Mouse (Mus musculus) forebrain, embryonic 16.5 days (tissue): ENCODE measurements around the gene Gm5662. TPM values are rescaled to one million over a fixed set of nuclear protein-coding genes. Genes with fewer than 3 reads are reported as not detected.
"Not testable (repeated sequence)": the region's sequence is repeated elsewhere in the genome, so short reads cannot be mapped to it uniquely, and the experiment has no call there.

Source experiments
- ATAC-seq: fragments of 200-750 bp; cut with Nextera tagmentation; 2 replicates; pipeline ENCODE4 v1.8.0; 2017; ENCODE audit warnings: mild to moderate bottlenecking, moderate library complexity
- H3K27ac ChIP-seq: fragments of 300-500 bp; sonication (generic); 2 replicates; pipeline ENCODE4 v1.5.1; 2014; ENCODE audit warnings: low read length, control low read depth
- H3K27me3 ChIP-seq: fragments of 300-500 bp; sonication (generic); replicated peaks from 2 replicates; pipeline ENCODE4 v1.6.1; 2014; ENCODE audit warnings: low read length; ENCODE audit not compliant: control insufficient read depth, insufficient read depth
- H3K36me3 ChIP-seq: fragments of 300-500 bp; sonication (generic); 2 replicates; pipeline ENCODE4 v1.6.1; 2014; ENCODE audit not compliant: control insufficient read depth, insufficient read depth
- H3K4me1 ChIP-seq: fragments of 300-500 bp; sonication (generic); replicated peaks from 2 replicates; pipeline ENCODE4 v1.6.1; 2014; ENCODE audit warnings: low read length; ENCODE audit not compliant: control insufficient read depth, insufficient read depth
- H3K4me2 ChIP-seq: fragments of 300-500 bp; sonication (generic); 2 replicates; pipeline ENCODE4 v1.6.1; 2014; ENCODE audit warnings: mild to moderate bottlenecking, low read length, control low read depth
- H3K4me3 ChIP-seq: fragments of 300-500 bp; sonication (generic); replicated peaks from 2 replicates; pipeline ENCODE4 v1.5.1; 2014; ENCODE audit warnings: mild to moderate bottlenecking, low read length, control low read depth
- H3K9ac ChIP-seq: fragments of 300-500 bp; sonication (generic); replicated peaks from 2 replicates; pipeline ENCODE4 v1.6.1; 2014; ENCODE audit warnings: low read depth, low read length, control low read depth
- H3K9me3 ChIP-seq: fragments of 300-500 bp; sonication (generic); 2 replicates; pipeline ENCODE4 v1.6.1; 2016; ENCODE audit warnings: low read length; ENCODE audit not compliant: control insufficient read depth
- WGBS: fragments of 180-500 bp; shearing (Covaris S2); extraction: QIAGEN DNeasy Blood & Tissue Kit; methylation state at CpG from one replicate; pipeline ENCODE4 v1.1.7; 2014; 5-methylcytosine and 5-hydroxymethylcytosine counted together
- polyA plus RNA-seq: library from polyadenylated mRNA; unstranded; fragments of >200 nt; fragmentation: Nextera tagmentation; extraction: Ambion mirVana; gene quantifications from 2 replicates; pipeline ENCODE4 v1.2.1, GENCODE M21; 2015

Gm5662 gene
- polyA plus RNA-seq: not detected in 2 replicates

- H3K9me3 ChIP-seq, H3K27me3 ChIP-seq, H3K4me2 ChIP-seq, H3K4me1 ChIP-seq, ATAC-seq, H3K9ac ChIP-seq, H3K27ac ChIP-seq, H3K4me3 ChIP-seq, H3K36me3 ChIP-seq: not testable (repeated sequence)
- WGBS: 87% methylated on average over 5 of the region's 5 CpGs
These were observed at the start of gene Gm5662 for GRCm38 (mm10) chr12:88274400-88274799. Gene Gm5662, minus strand, starts transcription at chr12:88274500.

DNA sequence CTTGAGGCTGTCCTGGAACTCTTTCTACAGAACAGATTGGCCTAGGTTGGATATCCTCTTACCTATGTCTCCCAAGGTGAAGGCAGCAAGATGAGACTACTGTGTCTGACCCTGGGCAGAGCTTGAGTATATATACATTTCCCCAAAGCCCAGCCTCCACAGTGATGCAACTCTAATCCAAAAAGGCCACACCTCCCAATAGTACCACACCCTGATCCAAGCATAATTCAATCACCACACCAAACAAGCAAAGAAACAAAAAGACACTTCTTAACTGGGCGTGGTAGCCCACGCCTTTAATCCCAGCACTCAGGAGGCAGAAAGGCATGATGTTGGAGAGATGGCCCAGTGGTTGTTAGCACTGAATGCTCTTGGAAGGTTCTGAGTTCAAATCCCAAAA, 49.6 kb upstream of the Gm5662 start, which contains the start of gene Gm5039:
Gene Gm5039, minus strand, starts transcription at position 101 of the 400 bp plus-strand sequence.
- H3K4me1 ChIP-seq, H3K27ac ChIP-seq, H3K9me3 ChIP-seq, H3K9ac ChIP-seq, H3K36me3 ChIP-seq, H3K4me3 ChIP-seq, H3K27me3 ChIP-seq, H3K4me2 ChIP-seq, ATAC-seq: not testable (repeated sequence)
- 89% methylated on average over 2 of the region's 2 CpGs for WGBS

DNA sequence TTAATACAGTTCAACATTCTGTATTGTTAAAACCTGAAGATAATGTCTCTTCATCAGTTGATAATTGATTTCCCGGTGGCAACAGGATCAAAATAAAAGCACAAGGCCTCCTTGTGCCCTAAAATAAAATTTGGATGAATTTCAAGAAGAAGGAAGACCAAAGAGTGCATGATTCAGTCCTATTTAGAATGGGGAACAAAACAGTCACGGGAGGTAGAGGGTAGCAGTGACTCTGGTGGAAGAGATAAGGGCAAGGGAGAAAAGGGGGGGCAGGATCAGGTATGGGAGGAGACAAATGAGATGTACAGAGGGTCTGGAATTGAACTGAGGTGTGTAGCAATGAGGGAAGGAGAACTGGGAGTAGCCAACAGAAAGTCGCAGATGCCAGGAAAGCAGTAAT, 40.3 kb upstream of the Gm5662 start:
- Histone ChIP-seq H3K4me1 (no peaks in the 10 kb centered on the region), H3K9ac (no peak overlapping the region), H3K4me2 (no peak overlapping the region), H3K4me3 (no peak overlapping the region), H3K9me3 (no peaks in the 10 kb centered on the region), H3K27me3 (no peaks in the 10 kb centered on the region), H3K36me3 (no peaks in the 10 kb centered on the region), H3K27ac (no peak overlapping the region)
- ATAC-seq: no peak
- 72% methylated on average over 3 of the region's 3 CpGs for WGBS

- H3K9ac ChIP-seq, H3K36me3 ChIP-seq, H3K4me3 ChIP-seq, H3K27ac ChIP-seq, H3K4me1 ChIP-seq, H3K4me2 ChIP-seq, H3K27me3 ChIP-seq, H3K9me3 ChIP-seq, ATAC-seq: not testable (repeated sequence)
- 72% methylated on average over 1 of the region's 2 CpGs for WGBS
These were observed 22.9 kb upstream of the Gm5662 start for GRCm38 (mm10) chr12:88297171-88297570.

GRCm38 (mm10) chr12:88293082-88293481, 18.8 kb upstream of the Gm5662 start:
- not testable (repeated sequence) for H3K9ac ChIP-seq, H3K27me3 ChIP-seq, H3K4me1 ChIP-seq, H3K27ac ChIP-seq, ATAC-seq, H3K9me3 ChIP-seq, H3K4me3 ChIP-seq, H3K36me3 ChIP-seq, H3K4me2 ChIP-seq
- WGBS: 81% methylated on average over 4 of the region's 4 CpGs

DNA sequence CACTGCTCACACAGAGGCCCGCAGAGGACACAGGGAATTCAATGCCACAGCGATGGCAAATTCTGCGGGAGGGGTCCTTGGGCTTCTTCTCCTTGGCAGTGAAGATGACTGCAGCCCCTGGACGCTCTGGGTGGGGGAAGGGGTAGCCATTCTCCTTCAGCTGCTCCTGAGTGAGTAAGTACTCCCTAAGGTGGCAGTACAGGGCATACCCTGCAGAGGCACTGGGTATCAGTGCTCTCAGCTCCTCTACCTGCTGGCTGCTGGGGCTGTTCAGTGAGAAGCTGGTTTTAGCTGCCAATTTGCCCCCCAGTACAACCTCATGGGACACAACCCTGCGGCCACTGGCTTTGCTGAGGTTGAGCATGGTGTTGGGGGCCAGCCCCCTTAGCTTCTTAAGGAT, 10.9 kb upstream of the Gm5662 start:
- H3K9me3 ChIP-seq, H3K4me3 ChIP-seq, H3K36me3 ChIP-seq, H3K4me2 ChIP-seq, ATAC-seq, H3K27ac ChIP-seq, H3K4me1 ChIP-seq, H3K27me3 ChIP-seq, H3K9ac ChIP-seq: not testable (repeated sequence)
- WGBS: 92% methylated on average over 5 of the region's 5 CpGs

- no peak for ATAC-seq
- Histone ChIP-seq H3K9ac (no peak overlapping the region), H3K27me3 (no peaks in the 10 kb centered on the region), H3K4me2 (no peak overlapping the region), H3K36me3 (no peaks in the 10 kb centered on the region), H3K4me3 (no peak overlapping the region), H3K27ac (no peak overlapping the region), H3K4me1 (no peaks in the 10 kb centered on the region), H3K9me3 (no peaks in the 10 kb centered on the region)
- WGBS: 66% methylated on average over 1 of the region's 1 CpGs
These were observed 17.1 kb downstream of the Gm5662 start for GRCm38 (mm10) chr12:88257241-88257640.

GRCm38 (mm10) chr12:88255917-88256316, 18.4 kb downstream of the Gm5662 start:
- not testable (repeated sequence) for H3K27ac ChIP-seq, H3K27me3 ChIP-seq, H3K9ac ChIP-seq, H3K4me3 ChIP-seq, H3K9me3 ChIP-seq, H3K36me3 ChIP-seq, ATAC-seq, H3K4me2 ChIP-seq, H3K4me1 ChIP-seq
- 66% methylated on average over 2 of the region's 2 CpGs for WGBS

DNA sequence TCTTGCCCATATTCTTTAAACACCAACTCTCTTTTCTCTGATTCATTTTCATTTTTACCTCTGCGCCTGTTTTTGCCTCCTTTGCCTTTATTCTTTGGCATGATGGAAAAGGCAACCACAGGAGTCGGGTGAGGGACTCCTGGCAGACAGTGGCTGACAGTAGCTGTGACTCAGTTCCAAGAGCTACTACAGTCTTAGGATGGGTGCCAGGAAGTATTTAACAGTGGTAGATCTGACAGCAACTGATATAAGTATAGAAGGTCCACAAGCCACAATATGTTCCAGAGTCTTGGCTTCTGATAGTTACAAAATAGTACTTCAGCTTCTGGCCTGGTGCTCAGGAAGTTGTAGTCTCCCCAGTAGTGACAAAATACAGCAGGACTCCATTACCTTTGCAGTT, 24.3 kb downstream of the Gm5662 start, which contains the start of gene Gm8332:
Gene Gm8332, minus strand, starts transcription at position 101 of the 400 bp plus-strand sequence.
- H3K4me1 ChIP-seq, ATAC-seq, H3K9ac ChIP-seq, H3K4me2 ChIP-seq, H3K36me3 ChIP-seq, H3K4me3 ChIP-seq, H3K27me3 ChIP-seq, H3K9me3 ChIP-seq, H3K27ac ChIP-seq: not testable (repeated sequence)
- 94% methylated on average over 1 of the region's 2 CpGs for WGBS

GRCm38 (mm10) chr12:88245786-88246185, 28.5 kb downstream of the Gm5662 start:
- H3K9ac ChIP-seq: not testable (repeated sequence)

More at GRCm38 (mm10) chr12:88245786-88246185, 28.5 kb downstream of the Gm5662 start:
- H3K27me3 ChIP-seq, H3K36me3 ChIP-seq, ATAC-seq, H3K4me3 ChIP-seq, H3K4me1 ChIP-seq, H3K4me2 ChIP-seq, H3K27ac ChIP-seq, H3K9me3 ChIP-seq: not testable (repeated sequence)
